Mouse (Mus musculus) lung, embryonic 15.5 days (tissue): ENCODE data around the gene Mfsd6l. TPM values are rescaled to one million over a fixed set of nuclear protein-coding genes. Genes with fewer than 3 reads are reported as not detected.

ENCODE experiments used
- ATAC-seq: fragments of 200-750 bp; cut with Nextera tagmentation; 2 replicates; pipeline ENCODE4 v1.8.0; 2017; ENCODE audit warnings: moderate number of reproducible peaks, borderline replicate concordance; ENCODE audit not compliant: low FRiP score, low TSS enrichment; ENCODE audit errors: extremely low read depth
- H3K27ac ChIP-seq: fragments of 300-500 bp; sonication (generic); 2 replicates; pipeline ENCODE4 v1.5.1; 2015; ENCODE audit warnings: moderate library complexity, mild to moderate bottlenecking, inconsistent platforms
- H3K27me3 ChIP-seq: fragments of 300-500 bp; sonication (generic); 2 replicates; pipeline ENCODE4 v1.6.1; 2015; ENCODE audit warnings: inconsistent platforms
- H3K36me3 ChIP-seq: fragments of 300-500 bp; sonication (generic); 2 replicates; pipeline ENCODE4 v1.6.1; 2015; ENCODE audit warnings: inconsistent platforms
- H3K4me1 ChIP-seq: fragments of 300-500 bp; sonication (generic); 2 replicates; pipeline ENCODE4 v1.6.1; 2015; ENCODE audit warnings: inconsistent platforms
- H3K4me2 ChIP-seq: fragments of 300-500 bp; sonication (generic); 2 replicates; pipeline ENCODE4 v1.6.1; 2015; ENCODE audit warnings: inconsistent platforms, mild to moderate bottlenecking, moderate library complexity
- H3K4me3 ChIP-seq: fragments of 300-500 bp; sonication (generic); 2 replicates; pipeline ENCODE4 v1.5.1; 2015; ENCODE audit warnings: mild to moderate bottlenecking, inconsistent platforms
- H3K9ac ChIP-seq: fragments of 300-500 bp; sonication (generic); 2 replicates; pipeline ENCODE4 v1.6.1; 2015; ENCODE audit warnings: inconsistent platforms
- H3K9me3 ChIP-seq: fragments of 300-500 bp; sonication (generic); 2 replicates; pipeline ENCODE4 v1.6.1; 2016; ENCODE audit warnings: inconsistent platforms
- WGBS: fragments of 180-500 bp; shearing (Covaris S2); methylation state at CpG from one replicate; pipeline ENCODE4 v1.1.7; 2015; 5-methylcytosine and 5-hydroxymethylcytosine counted together
- polyA plus RNA-seq: library from polyadenylated mRNA; unstranded; fragments of >200 nt; fragmentation: Nextera tagmentation; extraction: Ambion mirVana; gene quantifications from 2 replicates; pipeline ENCODE4 v1.2.1, GENCODE M21; 2015

Mfsd6l gene
- polyA plus RNA-seq, 1 experiment from 2014 or later = 3.1 TPM

- Histone ChIP-seq H3K4me3 (no peak overlapping the region), H3K4me2 (no peak overlapping the region), H3K27ac (no peak overlapping the region), H3K9ac (no peak overlapping the region), H3K27me3 (no peaks in the 10 kb centered on the region), H3K36me3 (no peaks in the 10 kb centered on the region), H3K9me3 (no peaks in the 10 kb centered on the region), H3K4me1 (peaks cover 14% of the 10 kb centered on the region)
- ATAC-seq = no peak
- WGBS = 15% methylated on average over 3 of the region's 3 CpGs
Measured at GRCm38 (mm10) chr11:68585890-68586289, 29.9 kb downstream of the Mfsd6l start.

GRCm38 (mm10) chr11:68586721-68587120 lies 30.7 kb downstream of the Mfsd6l start, which contains the start of gene Ccdc42:
Gene Ccdc42, plus strand, starts transcription at chr11:68587021.
- H3K4me2 ChIP-seq = no peak within 1 kb of the TSS

GRCm38 (mm10) chr11:68589055-68589809 lies 33.2 kb downstream of the Mfsd6l start:
- Histone ChIP-seq H3K4me1 (peaks cover 30% of the 10 kb centered on the region), H3K36me3 (no peaks in the 10 kb centered on the region), H3K9ac (no peak overlapping the region), H3K27ac (no peak overlapping the region), H3K4me2 (no peak overlapping the region), H3K27me3 (no peaks in the 10 kb centered on the region), H3K9me3 (no peaks in the 10 kb centered on the region), H3K4me3 (no peak overlapping the region)
- peak; percentile 64; the same call in 1 of the 2 replicates for ATAC-seq
- WGBS = 51% methylated on average over 8 of the region's 8 CpGs

More at GRCm38 (mm10) chr11:68586721-68587120, 30.7 kb downstream of the Mfsd6l start, which contains the start of gene Ccdc42:
- Histone ChIP-seq H3K9ac (no peak within 1 kb of the TSS), H3K27ac (no peak within 1 kb of the TSS), H3K9me3 (no peaks in the 10 kb centered on the region), H3K36me3 (no peaks in the 10 kb centered on the region), H3K4me3 (no peak within 1 kb of the TSS), H3K4me1 (peaks cover 22% of the 10 kb centered on the region), H3K27me3 (no peaks in the 10 kb centered on the region)
- WGBS = 71% methylated on average over 5 of the region's 5 CpGs
- no peak for ATAC-seq

- Histone ChIP-seq H3K4me1 (peaks cover 34% of the 10 kb centered on the region), H3K4me3 (no peak overlapping the region)
Measured at GRCm38 (mm10) chr11:68591708-68592107, 35.7 kb downstream of the Mfsd6l start.

GRCm38 (mm10) chr11:68593247-68593646 lies 37.3 kb downstream of the Mfsd6l start:
- no peak overlapping the region for H3K27ac ChIP-seq
- no peak overlapping the region for H3K9ac ChIP-seq
- peaks cover 34% of the 10 kb centered on the region for H3K4me1 ChIP-seq
- H3K4me2 ChIP-seq = no peak overlapping the region
- H3K36me3 ChIP-seq = no peaks in the 10 kb centered on the region
- H3K9me3 ChIP-seq = no peaks in the 10 kb centered on the region
- WGBS = 61% methylated on average over 3 of the region's 3 CpGs
- no peak overlapping the region for H3K4me3 ChIP-seq
- no peak for ATAC-seq
- H3K27me3 ChIP-seq = no peaks in the 10 kb centered on the region

More at GRCm38 (mm10) chr11:68591708-68592107, 35.7 kb downstream of the Mfsd6l start:
- no peak for ATAC-seq
- Histone ChIP-seq H3K4me2 (no peak overlapping the region), H3K27ac (no peak overlapping the region), H3K36me3 (no peaks in the 10 kb centered on the region), H3K9me3 (no peaks in the 10 kb centered on the region), H3K9ac (no peak overlapping the region), H3K27me3 (no peaks in the 10 kb centered on the region)
- 34% methylated on average over 5 of the region's 5 CpGs for WGBS

- no peak overlapping the region for H3K27ac ChIP-seq
- H3K27me3 ChIP-seq = no peaks in the 10 kb centered on the region
- H3K36me3 ChIP-seq = no peaks in the 10 kb centered on the region
- H3K4me3 ChIP-seq = no peak overlapping the region
- 78% methylated on average over 2 of the region's 2 CpGs for WGBS
- no peaks in the 10 kb centered on the region for H3K9me3 ChIP-seq
- no peak overlapping the region for H3K9ac ChIP-seq
- peaks cover 47% of the 10 kb centered on the region for H3K4me1 ChIP-seq
- ATAC-seq = no peak
- no peak overlapping the region for H3K4me2 ChIP-seq
Measured at GRCm38 (mm10) chr11:68597912-68598311, 41.9 kb downstream of the Mfsd6l start.

- WGBS = 7% methylated on average over 6 of the region's 6 CpGs
- Histone ChIP-seq H3K27ac (peak overlapping the region; percentile 97), H3K9ac (no peak overlapping the region), H3K4me2 (no peak overlapping the region), H3K36me3 (no peaks in the 10 kb centered on the region), H3K4me1 (peaks cover 45% of the 10 kb centered on the region), H3K27me3 (no peaks in the 10 kb centered on the region), H3K9me3 (no peaks in the 10 kb centered on the region), H3K4me3 (no peak overlapping the region)
- peak; percentile 93 for ATAC-seq
Measured at GRCm38 (mm10) chr11:68600551-68601021, 44.6 kb downstream of the Mfsd6l start.

- Histone ChIP-seq H3K27me3 (no peaks in the 10 kb centered on the region), H3K4me1 (peaks cover 45% of the 10 kb centered on the region), H3K4me2 (no peak overlapping the region), H3K36me3 (no peaks in the 10 kb centered on the region), H3K4me3 (no peak overlapping the region), H3K27ac (peak overlapping the region; percentile 97), H3K9me3 (no peaks in the 10 kb centered on the region), H3K9ac (no peak overlapping the region)
- ATAC-seq = peak; percentile 36; the same call in 1 of the 2 replicates
- 9% methylated on average over 9 of the region's 9 CpGs for WGBS
Measured at GRCm38 (mm10) chr11:68601486-68601991, 45.6 kb downstream of the Mfsd6l start.

- WGBS = 5% methylated on average over 7 of the region's 8 CpGs
- no peaks in the 10 kb centered on the region for H3K36me3 ChIP-seq
- no peak overlapping the region for H3K9ac ChIP-seq
- H3K9me3 ChIP-seq = no peaks in the 10 kb centered on the region
- H3K27me3 ChIP-seq = no peaks in the 10 kb centered on the region
- H3K4me1 ChIP-seq = peaks cover 45% of the 10 kb centered on the region
- peak overlapping the region; percentile 97 for H3K27ac ChIP-seq
- ATAC-seq = peak; percentile 72
- peak overlapping the region; percentile 14; the same call in 1 of the 2 replicates for H3K4me2 ChIP-seq
- no peak overlapping the region for H3K4me3 ChIP-seq
Measured at GRCm38 (mm10) chr11:68602200-68602931, 46.4 kb downstream of the Mfsd6l start.

GRCm38 (mm10) chr11:68607046-68607445 lies 51.1 kb downstream of the Mfsd6l start:
- H3K27ac ChIP-seq = no peak overlapping the region
- H3K4me3 ChIP-seq = no peak overlapping the region
- H3K4me1 ChIP-seq = peaks cover 41% of the 10 kb centered on the region
- H3K9me3 ChIP-seq = no peaks in the 10 kb centered on the region
- H3K9ac ChIP-seq = no peak overlapping the region
- H3K36me3 ChIP-seq = no peaks in the 10 kb centered on the region
- ATAC-seq = no peak
- 59% methylated on average over 2 of the region's 2 CpGs for WGBS
- H3K27me3 ChIP-seq = no peaks in the 10 kb centered on the region
- H3K4me2 ChIP-seq = no peak overlapping the region
